Mouse (Mus musculus) stomach, postnatal 0 days (tissue): ENCODE data around the gene Ptgir. TPM values are rescaled to one million over a fixed set of nuclear protein-coding genes. Genes with fewer than 3 reads are reported as not detected.

ENCODE experiments used
- ATAC-seq: fragments of 200-750 bp; cut with Nextera tagmentation; 2 replicates; pipeline ENCODE4 v1.8.0; 2017; ENCODE audit not compliant: low FRiP score, low TSS enrichment
- DNase-seq: peaks from one replicate; pipeline ENCODE4 v3.0.0-alpha.2; 2016; ENCODE audit warnings: low spot score
- H3K27ac ChIP-seq: fragments of 300-500 bp; sonication (generic); replicated peaks from 2 replicates; pipeline ENCODE4 v1.5.1; 2014; ENCODE audit warnings: mild to moderate bottlenecking, control low read depth
- H3K27me3 ChIP-seq: fragments of 300-500 bp; sonication (generic); 2 replicates; pipeline ENCODE4 v1.6.1; 2014; ENCODE audit warnings: low read length; ENCODE audit not compliant: control insufficient read depth, insufficient read depth
- H3K36me3 ChIP-seq: fragments of 300-500 bp; sonication (generic); 2 replicates; pipeline ENCODE4 v1.6.1; 2014; ENCODE audit warnings: low read length, mixed read lengths; ENCODE audit not compliant: control insufficient read depth, insufficient read depth
- H3K4me1 ChIP-seq: fragments of 300-500 bp; sonication (generic); replicated peaks from 2 replicates; pipeline ENCODE4 v1.6.1; 2014; ENCODE audit warnings: antibody characterized with exemption; ENCODE audit not compliant: control insufficient read depth, insufficient read depth
- H3K4me2 ChIP-seq: fragments of 300-500 bp; sonication (generic); replicated peaks from 2 replicates; pipeline ENCODE4 v1.6.1; 2014; ENCODE audit warnings: low read depth, mild to moderate bottlenecking, control low read depth, moderate library complexity
- H3K4me3 ChIP-seq: fragments of 300-500 bp; sonication (generic); 2 replicates; pipeline ENCODE4 v1.5.1; 2014; ENCODE audit warnings: low read depth, low read length, control low read depth
- H3K9ac ChIP-seq: fragments of 300-500 bp; sonication (generic); 2 replicates; pipeline ENCODE4 v1.6.1; 2014; ENCODE audit warnings: mild to moderate bottlenecking, low read length, control low read depth, mixed read lengths
- H3K9me3 ChIP-seq: fragments of 300-500 bp; sonication (generic); 2 replicates; pipeline ENCODE4 v1.6.1; 2016; ENCODE audit warnings: low read length; ENCODE audit not compliant: control insufficient read depth
- CTCF ChIP-seq: IDR thresholded peaks from 2 replicates; pipeline ENCODE4 v1.5.1; 2016; ENCODE audit warnings: antibody characterized with exemption, low read depth, mild to moderate bottlenecking, moderate library complexity
- EP300 ChIP-seq: optimal IDR thresholded peaks from 2 replicates; pipeline ENCODE3; 2016; ENCODE audit warnings: antibody characterized with exemption
- WGBS: fragments of 180-500 bp; shearing (Covaris S2); extraction: QIAGEN DNeasy Blood & Tissue Kit; methylation state at CpG from one replicate; pipeline ENCODE4 v1.1.7; 2014; 5-methylcytosine and 5-hydroxymethylcytosine counted together
- polyA plus RNA-seq: library from polyadenylated mRNA; unstranded; fragments of >200 nt; fragmentation: Nextera tagmentation; extraction: Ambion mirVana; gene quantifications from 2 replicates; pipeline ENCODE4 v1.2.1, GENCODE M21; 2015

Gene Ptgir
- polyA plus RNA-seq, 1 experiment from 2014 or later, result 1.6 TPM

DNA sequence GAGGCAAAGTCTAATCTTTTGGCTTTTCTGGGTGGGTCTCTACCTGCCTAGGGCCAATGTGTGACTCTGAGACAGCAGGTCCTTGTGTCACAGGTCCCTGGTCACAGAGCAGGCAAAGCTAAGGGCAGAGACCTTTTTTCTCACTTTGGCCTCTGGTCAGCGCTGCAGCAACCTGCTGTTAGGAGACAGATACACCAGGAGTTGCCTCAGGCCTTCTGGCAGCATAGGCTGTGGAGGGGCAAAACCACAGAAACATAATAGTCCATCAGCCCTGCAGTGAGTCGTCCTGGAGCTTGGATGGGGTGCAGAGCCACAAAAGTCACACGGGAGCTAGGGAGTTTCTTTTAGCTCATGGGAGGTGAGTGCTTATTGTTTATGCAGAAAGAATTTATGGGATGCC, 12.4 kb downstream of the Ptgir start:
- Histone ChIP-seq H3K9me3 (no peaks in the 10 kb centered on the region), H3K27ac (no peak overlapping the region), H3K4me3 (no peak overlapping the region), H3K4me1 (peaks cover 18% of the 10 kb centered on the region), H3K9ac (no peak overlapping the region), H3K27me3 (no peaks in the 10 kb centered on the region), H3K36me3 (peaks cover 28% of the 10 kb centered on the region), H3K4me2 (no peak overlapping the region)
- 52% methylated on average over 3 of the region's 3 CpGs for WGBS
- ATAC-seq, result no peak
- TF ChIP-seq EP300 (no peak), CTCF (no peak)
- DNase-seq, result no peak

DNA sequence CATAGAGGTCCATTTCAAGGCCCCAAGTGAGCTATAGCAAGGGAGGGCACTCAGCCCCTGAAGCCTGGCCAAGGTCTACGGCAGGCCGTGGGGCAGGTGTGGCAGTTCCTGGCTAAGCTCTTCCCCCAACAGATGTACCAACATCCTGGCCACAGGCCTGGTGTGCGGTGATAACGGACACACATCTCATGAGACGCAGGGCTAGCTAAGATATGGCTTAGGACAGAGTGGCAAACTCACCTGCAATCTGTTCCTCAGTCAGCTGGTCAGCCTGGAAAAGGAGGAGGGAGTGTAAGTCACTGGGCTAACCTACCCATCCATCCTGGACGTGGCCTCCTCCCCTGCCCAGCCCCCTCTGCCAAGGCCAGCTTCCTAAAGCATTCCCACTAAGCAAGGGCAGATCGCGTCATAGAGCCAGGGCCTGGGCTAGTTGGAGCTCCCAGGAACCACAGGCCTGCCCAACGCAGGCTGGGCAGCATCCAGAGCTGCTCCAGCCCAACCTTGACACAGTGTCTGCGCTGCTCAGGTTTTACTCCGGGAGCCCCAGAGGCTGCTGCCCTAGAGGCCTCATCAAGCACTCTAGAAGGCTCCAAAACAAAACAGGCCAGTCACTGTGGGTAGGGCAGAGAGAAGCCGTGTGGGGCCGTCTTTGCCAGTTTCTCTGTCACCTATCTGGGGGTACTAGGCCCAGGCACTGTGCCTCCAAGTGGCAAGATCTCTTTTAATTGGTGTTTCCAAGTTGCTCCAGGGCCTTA, 13.3 kb downstream of the Ptgir start:
- peak overlapping the region; percentile 47 for H3K9ac ChIP-seq
- ATAC-seq (no peak), DNase-seq (no peak)
- H3K9me3 ChIP-seq, result no peaks in the 10 kb centered on the region
- no peak for TF ChIP-seq EP300
- TF ChIP-seq CTCF, result no peak
- H3K4me1 ChIP-seq, result peaks cover 18% of the 10 kb centered on the region
- no peak overlapping the region for H3K4me2 ChIP-seq
- peak overlapping the region; percentile 69 for H3K27ac ChIP-seq
- H3K4me3 ChIP-seq, result no peak overlapping the region
- 72% methylated on average over 13 of the region's 13 CpGs for WGBS
- no peaks in the 10 kb centered on the region for H3K27me3 ChIP-seq
- peaks cover 27% of the 10 kb centered on the region for H3K36me3 ChIP-seq

DNA sequence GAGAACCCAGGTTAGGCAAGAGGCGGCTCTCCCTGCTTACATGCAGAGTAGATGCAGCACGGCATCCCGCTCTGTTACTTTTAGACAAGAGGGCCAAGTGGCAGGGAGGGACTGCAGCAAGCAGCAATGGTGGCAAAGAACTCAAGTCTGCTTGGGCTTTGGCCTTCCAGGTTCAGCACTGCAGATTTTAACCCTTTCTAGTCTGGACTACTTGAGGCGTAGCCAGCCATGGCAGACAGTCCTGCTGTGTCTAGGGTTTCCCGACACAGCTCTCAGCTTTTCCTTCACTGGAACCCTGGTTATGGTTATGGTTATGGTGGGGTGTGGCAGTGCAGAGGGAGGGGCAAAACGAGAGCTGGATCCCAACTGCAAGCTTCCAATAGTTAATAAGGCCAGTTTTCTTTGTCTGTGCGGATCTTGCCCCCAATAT, 13.9 kb downstream of the Ptgir start:
- TF ChIP-seq CTCF, result no peak
- TF ChIP-seq EP300, result no peak
- DNase-seq (no peak), ATAC-seq (no peak)
- peak overlapping the region; percentile 69 for H3K27ac ChIP-seq
- WGBS, result 74% methylated on average over 7 of the region's 7 CpGs
- H3K9me3 ChIP-seq, result no peaks in the 10 kb centered on the region
- H3K4me3 ChIP-seq, result no peak overlapping the region
- H3K9ac ChIP-seq, result peak overlapping the region; percentile 47
- H3K27me3 ChIP-seq, result no peaks in the 10 kb centered on the region
- peaks cover 22% of the 10 kb centered on the region for H3K36me3 ChIP-seq
- H3K4me1 ChIP-seq, result peaks cover 18% of the 10 kb centered on the region
- H3K4me2 ChIP-seq, result no peak overlapping the region

DNA sequence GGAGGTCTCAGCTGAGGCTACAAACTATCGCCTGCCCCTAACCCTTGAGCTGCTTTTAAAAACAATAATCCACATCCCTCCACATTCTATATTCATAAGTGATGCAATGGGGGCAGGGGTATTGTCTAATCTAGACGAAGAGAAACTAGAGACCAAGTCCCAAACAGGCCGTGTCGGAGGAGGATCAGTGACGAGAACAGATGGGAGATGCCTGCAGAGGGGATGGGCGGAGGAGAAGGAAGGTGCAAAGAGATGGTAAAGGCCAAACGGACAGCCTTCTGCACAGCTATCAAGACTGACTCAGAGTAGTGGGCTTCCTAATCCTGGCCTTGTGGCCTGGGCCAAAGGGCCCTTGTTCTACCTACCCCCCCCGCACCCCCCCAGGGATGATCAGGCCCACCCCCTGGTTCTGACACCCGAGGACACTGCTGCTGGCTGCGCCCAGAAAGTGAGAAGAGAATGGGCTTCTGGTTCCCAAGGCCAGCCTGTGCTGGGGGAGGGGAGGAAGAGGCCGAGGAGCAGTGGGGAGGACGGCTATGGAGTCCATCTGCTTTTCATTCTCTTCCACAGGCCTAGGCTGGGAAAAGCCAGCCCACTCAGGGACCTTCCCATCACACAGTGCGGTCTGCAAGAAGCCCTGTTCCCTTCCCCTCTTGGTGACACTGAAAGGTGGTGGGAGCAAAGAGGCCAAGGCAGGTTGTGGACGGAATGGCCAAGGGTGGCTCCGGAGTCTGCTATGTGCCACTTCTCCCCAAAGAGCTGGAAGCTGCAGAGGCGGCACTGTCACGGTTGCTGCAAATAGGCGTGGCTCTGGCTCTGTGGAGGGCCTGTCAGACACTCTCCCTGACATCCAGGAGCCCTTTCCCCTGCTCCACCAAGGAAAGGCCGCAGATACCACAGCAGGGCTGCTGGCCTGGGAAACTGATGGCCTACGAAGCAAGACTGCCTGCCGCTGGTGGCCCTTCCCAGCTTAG, 14.8 kb downstream of the Ptgir start:
- Histone ChIP-seq H3K9me3 (no peaks in the 10 kb centered on the region), H3K27me3 (no peaks in the 10 kb centered on the region), H3K4me2 (peak overlapping the region; percentile 93), H3K4me3 (peak overlapping the region; percentile 12; the same call in 1 of the 2 replicates), H3K27ac (peak overlapping the region; percentile 89), H3K9ac (peak overlapping the region; percentile 88), H3K4me1 (peaks cover 18% of the 10 kb centered on the region), H3K36me3 (peaks cover 15% of the 10 kb centered on the region)
- DNase-seq (no peak), ATAC-seq (no peak)
- TF ChIP-seq CTCF (no peak), EP300 (no peak)
- 48% methylated on average over 21 of the region's 21 CpGs for WGBS

DNA sequence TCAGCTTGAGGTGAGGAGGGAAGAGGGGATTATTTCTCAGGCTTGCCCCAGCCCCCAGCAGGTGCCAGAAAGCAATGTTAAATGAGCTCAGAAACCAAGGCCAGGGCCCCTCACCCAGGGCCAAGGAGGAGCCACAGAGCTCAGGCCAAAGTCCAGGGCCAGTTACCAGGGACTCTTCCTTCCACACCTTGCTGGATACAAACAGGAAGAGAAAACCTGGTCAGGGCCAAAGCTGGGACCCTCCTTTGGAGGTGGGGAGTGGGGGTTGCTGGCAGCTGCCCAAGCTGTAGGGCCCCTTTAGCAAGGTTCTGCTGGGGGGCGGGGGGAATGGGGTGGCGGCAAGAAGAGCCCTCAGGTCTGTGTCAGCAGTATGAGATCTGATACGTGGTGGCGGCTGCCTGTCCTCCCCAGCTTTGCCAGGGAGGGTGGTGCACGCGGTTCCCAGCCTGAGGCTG, 15.6 kb downstream of the Ptgir start:
- peaks cover 18% of the 10 kb centered on the region for H3K4me1 ChIP-seq
- peaks cover 13% of the 10 kb centered on the region for H3K36me3 ChIP-seq
- H3K9me3 ChIP-seq, result no peaks in the 10 kb centered on the region
- peak overlapping the region; percentile 90; the same call in 1 of the 2 replicates for H3K4me3 ChIP-seq
- DNase-seq, result peak; percentile 58
- WGBS, result 24% methylated on average over 6 of the region's 6 CpGs
- ATAC-seq, result no peak
- H3K27me3 ChIP-seq, result no peaks in the 10 kb centered on the region
- peak overlapping the region; percentile 88 for H3K9ac ChIP-seq
- H3K27ac ChIP-seq, result peak overlapping the region; percentile 89
- H3K4me2 ChIP-seq, result peak overlapping the region; percentile 93
- TF ChIP-seq CTCF (no peak), EP300 (no peak)
